Mouse (Mus musculus) erythroblast, embryonic 14.5 days (primary cell): ENCODE measurements at regions not wholly inside any gene's neighbourhood (a gene's known extent, or its start where the extent isn't known, plus 50 kb on each side); places are given as distances from the start of the nearest gene placed in this dataset.

Experiments
- GATA1 ChIP-seq: IDR thresholded peaks from 2 replicates; pipeline ENCODE4 v1.6.1; 2012; ENCODE audit warnings: low read length, inconsistent platforms, mixed read lengths
- TAL1 ChIP-seq: IDR thresholded peaks from 3 replicates; pipeline ENCODE4 v1.6.1; 2012; ENCODE audit warnings: low read length, inconsistent platforms, mixed read lengths

DNA sequence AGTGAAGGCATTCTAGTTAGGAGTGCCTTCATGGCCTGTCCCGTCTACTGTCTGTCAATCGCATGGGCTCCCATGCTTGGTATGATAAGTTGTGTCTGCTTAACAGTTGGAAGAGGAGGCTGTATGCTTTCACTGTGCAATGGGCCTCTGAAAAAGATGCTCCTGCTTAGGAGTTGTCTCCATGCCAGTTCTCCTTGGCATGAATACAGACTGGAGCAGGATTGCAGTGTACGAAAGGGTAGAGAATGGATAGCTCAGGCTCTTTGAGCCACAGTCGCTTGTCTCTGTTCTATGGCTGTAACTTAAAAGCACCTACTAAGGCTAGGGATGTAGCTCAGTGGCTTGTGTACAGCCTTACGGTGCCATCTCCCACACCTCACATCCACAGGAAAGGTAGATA, 142.7 kb upstream of the Pik3r1 start:
- TF ChIP-seq GATA1 (no peak), TAL1 (no peak)
